Mouse (Mus musculus): ENCODE measurements at regions not wholly inside any gene's neighbourhood (a gene's known extent, or its start where the extent isn't known, plus 50 kb on each side); places are given as distances from the start of the nearest gene placed in this dataset.

DNA sequence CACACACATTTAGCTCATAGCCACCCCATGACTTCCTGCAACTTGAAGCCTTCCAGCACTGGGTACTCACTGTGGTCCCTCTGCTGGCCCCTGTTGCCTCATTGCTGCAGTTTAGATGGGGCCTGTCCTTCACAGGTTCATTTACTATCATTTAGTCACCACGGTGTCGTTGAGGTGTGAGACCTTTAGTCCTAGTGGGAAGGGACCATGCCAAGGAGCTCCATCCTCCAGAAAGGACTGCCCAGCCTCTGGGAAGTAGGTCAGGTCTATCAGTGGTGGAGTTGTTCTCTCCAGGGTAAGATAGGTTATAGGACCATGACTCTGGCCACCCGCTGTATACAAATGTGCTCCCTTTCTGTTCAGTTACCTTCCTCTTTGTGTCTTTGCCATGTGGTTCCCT, 162.2 kb downstream of the Thbs2 start:
- TF ChIP-seq CTCF (conservative IDR thresholded peaks at IDR 0.05; ENCODE audit: low read length) (no peak), NANOG (IDR thresholded peaks at IDR 0.05; ENCODE audit: borderline replicate concordance, low read length) (no peak)
